Mouse (Mus musculus): ENCODE measurements at regions not wholly inside any gene's neighbourhood (a gene's known extent, or its start where the extent isn't known, plus 50 kb on each side); places are given as distances from the start of the nearest gene placed in this dataset.

- TF ChIP-seq CTCF (IDR thresholded peaks at IDR 0.05; ENCODE audit: extremely low read depth, insufficient read length, insufficient replicate concordance, low read depth, low read length): no peak
- no peak for TF ChIP-seq POLR2A (IDR thresholded peaks at IDR 0.05; ENCODE audit: low read depth, low read length)
Observed at GRCm38 (mm10) chr1:142679917-142680316, 960.5 kb upstream of the B3galt2 start.

Data from small intestine, adult 2 months (tissue).